In the genomic region with DNA sequence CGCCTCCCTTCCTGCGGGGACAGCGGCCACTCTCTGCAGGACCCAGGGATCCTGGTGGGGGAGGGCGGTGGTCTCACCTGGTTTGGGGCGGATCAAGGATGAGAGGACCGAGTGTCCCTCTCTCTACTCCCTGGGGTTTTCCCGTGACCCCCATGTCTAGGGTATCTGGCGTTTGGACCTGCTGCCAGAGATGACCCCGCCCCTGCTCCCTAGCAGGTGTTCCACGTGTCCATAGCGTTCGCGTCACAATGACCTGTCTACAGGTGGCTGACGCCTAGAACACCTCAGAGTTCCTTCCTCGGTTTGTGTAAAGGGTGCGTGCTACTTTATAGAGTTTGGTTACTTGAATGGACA, we compare ENCODE assay signal across 7 mouse cellular contexts. TPM values are rescaled to one million over a fixed set of nuclear protein-coding genes. Genes with fewer than 3 reads are reported as not detected.
DNase-seq lines count a peak whose midpoint lies in the region; ATAC-seq and TF ChIP-seq lines count a peak whose summit lies in the region.

A gene (minus strand): TSS at position 193 of the 354 bp plus-strand sequence.

- TF ChIP-seq POLR2A in lung, adult 2 months (IDR thresholded peaks at IDR 0.05; ENCODE audit: borderline replicate concordance, extremely low read depth, low read depth, low read length): no peak

- WGBS in lung, adult 2 months: 4% methylated on average over 16 of the region's 16 CpGs
- WGBS in forebrain, embryonic 16.5 days: 2% methylated on average over 15 of the region's 16 CpGs

- no peaks in the 10 kb centered on the region for H3K36me3 ChIP-seq in forebrain, embryonic 16.5 days (ENCODE audit: control insufficient read depth, insufficient read depth)

- H3K27ac ChIP-seq in forebrain, embryonic 16.5 days (ENCODE audit: low read length): peak within 1 kb of the TSS; percentile 75

- H3K4me1 ChIP-seq in lung, adult 2 months (ENCODE audit: control insufficient read depth, insufficient read depth, low read length): peaks cover 2% of the 10 kb centered on the region
- peaks cover 11% of the 10 kb centered on the region for H3K4me1 ChIP-seq in forebrain, embryonic 16.5 days (replicated peaks; ENCODE audit: control insufficient read depth, insufficient read depth, low read length)

- H3K9ac ChIP-seq in forebrain, embryonic 16.5 days (replicated peaks; ENCODE audit: low read depth, low read length): peak within 1 kb of the TSS; percentile 92

- no peak for DNase-seq in lung, adult 2 months
- DNase-seq in lung, postnatal 4 days: no peak
- peak; percentile 52 for DNase-seq in brain, adult 2 months (ENCODE audit: low read depth, low spot score)
- DNase-seq in left cerebral cortex, adult 18-20 months (ENCODE audit: low spot score in 2 of 2): peak in 1 of 2 experiments; percentile 14
- DNase-seq in thymus, postnatal 4 days: no peak

- peak within 1 kb of the TSS; percentile 97 for H3K4me3 ChIP-seq in lung, adult 2 months (replicated peaks; ENCODE audit: extremely low read depth, low read depth, low read length)
- H3K4me3 ChIP-seq in forebrain, embryonic 16.5 days (replicated peaks; ENCODE audit: low read length): peak within 1 kb of the TSS; percentile 83

- no peak; the same call in 1 of the 2 replicates for ATAC-seq in forebrain, embryonic 16.5 days
- 0 out of 2 replicates have a peak, but pooled peaks have one; percentile 2 for ATAC-seq in megakaryocyte progenitor cell, adult 5-6 weeks (replicated peaks; ENCODE audit: poor library complexity)

- no peak for TF ChIP-seq CTCF in lung, adult 2 months (IDR thresholded peaks at IDR 0.05; ENCODE audit: insufficient read depth, low read length)

- no peaks in the 10 kb centered on the region for H3K9me3 ChIP-seq in forebrain, embryonic 16.5 days (ENCODE audit: control insufficient read depth, low read length)

- peaks cover 10% of the 10 kb centered on the region for H3K27me3 ChIP-seq in forebrain, embryonic 16.5 days (replicated peaks; ENCODE audit: control insufficient read depth, insufficient read depth, low read length)

- H3K4me2 ChIP-seq in forebrain, embryonic 16.5 days (ENCODE audit: low read length): peak within 1 kb of the TSS; percentile 96

RNA-seq across cellular contexts. Expression of the gene that starts here (rescaled TPM):
- 10.1 and 10.9 TPM in 2 replicates for polyA plus RNA-seq in lung, adult 2 months (2012; rRNA removed)
- polyA plus RNA-seq in forebrain, embryonic 16.5 days (2015; fragmentation: Nextera tagmentation; extraction: Ambion mirVana): 51.6 and 55.6 TPM in 2 replicates
- 10 to 100 TPM; 60.1 to 60.5 TPM for total RNA-seq in left cerebral cortex, adult 18-20 months (2021)
- total RNA-seq in megakaryocyte progenitor cell, adult 5-6 weeks (2015): 25.3 and 25.9 TPM in 2 replicates
- total RNA-seq in megakaryocyte progenitor cell, adult 5-6 weeks (2017): 34.4 and 35.6 TPM in 2 replicates
